Mouse (Mus musculus): ENCODE data around the gene Vmn1r52. TPM values are rescaled to one million over a fixed set of nuclear protein-coding genes. Genes with fewer than 3 reads are reported as not detected.
"Not testable (repeated sequence)": the region's sequence is repeated elsewhere in the genome, so short reads cannot be mapped to it uniquely, and the experiment has no call there.

The Vmn1r52 gene
- not detected in 2 replicates for polyA plus RNA-seq (2015; fragmentation: Nextera tagmentation; extraction: Ambion mirVana)

- Histone ChIP-seq H3K36me3 (ENCODE audit: control insufficient read depth, insufficient read depth, low read length) (no peaks in the 10 kb centered on the region), H3K4me2 (replicated peaks; ENCODE audit: low read depth) (no peak within 1 kb of the TSS), H3K27ac (replicated peaks) (no peak within 1 kb of the TSS), H3K27me3 (ENCODE audit: control insufficient read depth, insufficient read depth, low read length) (no peaks in the 10 kb centered on the region), H3K4me1 (replicated peaks; ENCODE audit: control insufficient read depth, insufficient read depth) (no peaks in the 10 kb centered on the region), H3K9ac (ENCODE audit: low read length) (no peak within 1 kb of the TSS), H3K9me3 (ENCODE audit: control insufficient read depth, low read length) (no peaks in the 10 kb centered on the region), H3K4me3 (ENCODE audit: low read depth, low read length) (no peak within 1 kb of the TSS)
- WGBS, result 52% methylated on average over 2 of the region's 2 CpGs
- DNase-seq (ENCODE audit: low spot score) (no peak), ATAC-seq (ENCODE audit: low FRiP score, low TSS enrichment) (no peak)
- no peak for TF ChIP-seq CTCF (IDR thresholded peaks at IDR 0.05; ENCODE audit: low read depth)
- no peak for TF ChIP-seq EP300 (optimal IDR thresholded peaks at IDR 0.05)
These were observed at the start of gene Vmn1r52 for GRCm38 (mm10) chr6:90174508-90174907. Vmn1r52 (plus strand) TSS chr6:90174808.

GRCm38 (mm10) chr6:90160139-90160538, 14.5 kb upstream of the Vmn1r52 start:
- ATAC-seq (ENCODE audit: low FRiP score, low TSS enrichment) (no peak), DNase-seq (ENCODE audit: low spot score) (no peak)
- TF ChIP-seq CTCF (IDR thresholded peaks at IDR 0.05; ENCODE audit: low read depth) (no peak), EP300 (optimal IDR thresholded peaks at IDR 0.05) (no peak)
- Histone ChIP-seq H3K27me3 (ENCODE audit: control insufficient read depth, insufficient read depth, low read length) (no peaks in the 10 kb centered on the region), H3K9ac (ENCODE audit: low read length) (no peak overlapping the region), H3K4me3 (ENCODE audit: low read depth, low read length) (no peak overlapping the region), H3K27ac (replicated peaks) (no peak overlapping the region), H3K4me2 (replicated peaks; ENCODE audit: low read depth) (no peak overlapping the region), H3K9me3 (ENCODE audit: control insufficient read depth, low read length) (no peaks in the 10 kb centered on the region), H3K36me3 (ENCODE audit: control insufficient read depth, insufficient read depth, low read length) (no peaks in the 10 kb centered on the region), H3K4me1 (replicated peaks; ENCODE audit: control insufficient read depth, insufficient read depth) (no peaks in the 10 kb centered on the region)
- 65% methylated on average over 3 of the region's 3 CpGs for WGBS

- not testable (repeated sequence) for H3K36me3 ChIP-seq (ENCODE audit: control insufficient read depth, insufficient read depth, low read length); H3K4me2 ChIP-seq (replicated peaks; ENCODE audit: low read depth); H3K4me1 ChIP-seq (replicated peaks; ENCODE audit: control insufficient read depth, insufficient read depth); H3K9ac ChIP-seq (ENCODE audit: low read length); H3K9me3 ChIP-seq (ENCODE audit: control insufficient read depth, low read length); DNase-seq (ENCODE audit: low spot score); H3K27ac ChIP-seq (replicated peaks); H3K27me3 ChIP-seq (ENCODE audit: control insufficient read depth, insufficient read depth, low read length); ATAC-seq (ENCODE audit: low FRiP score, low TSS enrichment); H3K4me3 ChIP-seq (ENCODE audit: low read depth, low read length)
- 76% methylated on average over 2 of the region's 2 CpGs for WGBS
These were observed 27.9 kb downstream of the Vmn1r52 start, which contains the start of gene V1ra8 for GRCm38 (mm10) chr6:90202493-90202892. V1ra8 (plus strand) TSS chr6:90202793.

- WGBS, result 68% methylated on average over 1 of the region's 1 CpGs
- TF ChIP-seq CTCF (IDR thresholded peaks at IDR 0.05; ENCODE audit: low read depth) (no peak), EP300 (optimal IDR thresholded peaks at IDR 0.05) (no peak)
- Histone ChIP-seq H3K27me3 (ENCODE audit: control insufficient read depth, insufficient read depth, low read length) (no peaks in the 10 kb centered on the region), H3K27ac (replicated peaks) (no peak within 1 kb of the TSS), H3K9me3 (ENCODE audit: control insufficient read depth, low read length) (no peaks in the 10 kb centered on the region), H3K4me2 (replicated peaks; ENCODE audit: low read depth) (no peak within 1 kb of the TSS), H3K4me1 (replicated peaks; ENCODE audit: control insufficient read depth, insufficient read depth) (no peaks in the 10 kb centered on the region), H3K36me3 (ENCODE audit: control insufficient read depth, insufficient read depth, low read length) (no peaks in the 10 kb centered on the region), H3K4me3 (ENCODE audit: low read depth, low read length) (no peak within 1 kb of the TSS), H3K9ac (ENCODE audit: low read length) (no peak within 1 kb of the TSS)
- DNase-seq (ENCODE audit: low spot score) (no peak), ATAC-seq (ENCODE audit: low FRiP score, low TSS enrichment) (no peak)
These were observed 49.7 kb downstream of the Vmn1r52 start, which contains the start of gene Vmn1r53 for GRCm38 (mm10) chr6:90224338-90224737. Vmn1r53 (minus strand) TSS chr6:90224438.

Other genes with a start within 250 kb of the Vmn1r52 start
- gene Vmn1r45, start 234.2 kb upstream of the Vmn1r52 start, polyA plus RNA-seq (2015; fragmentation: Nextera tagmentation; extraction: Ambion mirVana), result 0.05 TPM in 1 of 2 replicates, not detected in the other
- gene Vmn1r46, start 205.5 kb upstream of the Vmn1r52 start, polyA plus RNA-seq (2015; fragmentation: Nextera tagmentation; extraction: Ambion mirVana), result 0.01 TPM in 1 of 2 replicates, not detected in the other
- not detected in 2 replicates for gene Vmn1r47, start 158.7 kb upstream of the Vmn1r52 start, polyA plus RNA-seq (2015; fragmentation: Nextera tagmentation; extraction: Ambion mirVana)
- gene Vmn1r48, start 138.0 kb upstream of the Vmn1r52 start, polyA plus RNA-seq (2015; fragmentation: Nextera tagmentation; extraction: Ambion mirVana), result not detected in 2 replicates
- 0.04 TPM in 1 of 2 replicates, not detected in the other for gene Vmn1r49, start 96.3 kb upstream of the Vmn1r52 start, polyA plus RNA-seq (2015; fragmentation: Nextera tagmentation; extraction: Ambion mirVana)
- not detected in 2 replicates for gene Vmn1r50, start 73.4 kb upstream of the Vmn1r52 start, polyA plus RNA-seq (2015; fragmentation: Nextera tagmentation; extraction: Ambion mirVana)
- gene Vmn1r51, start 52.2 kb upstream of the Vmn1r52 start, polyA plus RNA-seq (2015; fragmentation: Nextera tagmentation; extraction: Ambion mirVana), result not detected in 2 replicates
- gene V1ra8, start 28.0 kb downstream of the Vmn1r52 start, polyA plus RNA-seq (2015; fragmentation: Nextera tagmentation; extraction: Ambion mirVana), result not detected in 2 replicates
- gene Vmn1r53, start 49.6 kb downstream of the Vmn1r52 start, polyA plus RNA-seq (2015; fragmentation: Nextera tagmentation; extraction: Ambion mirVana), result not detected in 2 replicates
- gene Vmn1r54, start 71.5 kb downstream of the Vmn1r52 start, polyA plus RNA-seq (2015; fragmentation: Nextera tagmentation; extraction: Ambion mirVana), result not detected in 2 replicates
- gene BC048671, start 126.4 kb downstream of the Vmn1r52 start, polyA plus RNA-seq (2015; fragmentation: Nextera tagmentation; extraction: Ambion mirVana), result 0.28 and 0.33 TPM in 2 replicates
- gene Chst13, start 150.4 kb downstream of the Vmn1r52 start, polyA plus RNA-seq (2015; fragmentation: Nextera tagmentation; extraction: Ambion mirVana), result 0.40 and 0.87 TPM in 2 replicates
- 0.16 and 0.33 TPM in 2 replicates for gene Uroc1, start 158.5 kb downstream of the Vmn1r52 start, polyA plus RNA-seq (2015; fragmentation: Nextera tagmentation; extraction: Ambion mirVana)
- gene Zxdc, start 194.7 kb downstream of the Vmn1r52 start, polyA plus RNA-seq (2015; fragmentation: Nextera tagmentation; extraction: Ambion mirVana), result 4.7 and 4.9 TPM in 2 replicates